Mouse (Mus musculus) layer of hippocampus, adult 2 months (tissue): ENCODE measurements around the gene Homez. TPM values are rescaled to one million over a fixed set of nuclear protein-coding genes. Genes with fewer than 3 reads are reported as not detected.

ENCODE experiments used
- DNase-seq, 2 experiments: peaks; one replicate each; pipeline ENCODE4 v3.0.0; 2022; ENCODE audit warnings: low spot score in 2 of 2
- H3K27ac ChIP-seq: fragments of 200-600 bp; 2 replicates; pipeline ENCODE4 v1.8.1; 2022
- H3K4me3 ChIP-seq: fragments of 200-600 bp; 2 replicates; pipeline ENCODE4 v1.8.1; 2022; ENCODE audit warnings: mild to moderate bottlenecking
- CTCF ChIP-seq: fragments of 200-600 bp; conservative IDR thresholded peaks from 2 replicates; pipeline ENCODE4 v1.8.1; 2022; ENCODE audit warnings: antibody characterized with exemption, mild to moderate bottlenecking, moderate library complexity
- total RNA-seq, 2 experiments: library from RNA; stranded (reverse); gene quantifications; 2 replicates each; pipeline ENCODE4 v1.2.3; 2021

The Homez gene
- total RNA-seq, 2 experiments from 2014 or later, result 22.0 to 22.2 TPM

DNA sequence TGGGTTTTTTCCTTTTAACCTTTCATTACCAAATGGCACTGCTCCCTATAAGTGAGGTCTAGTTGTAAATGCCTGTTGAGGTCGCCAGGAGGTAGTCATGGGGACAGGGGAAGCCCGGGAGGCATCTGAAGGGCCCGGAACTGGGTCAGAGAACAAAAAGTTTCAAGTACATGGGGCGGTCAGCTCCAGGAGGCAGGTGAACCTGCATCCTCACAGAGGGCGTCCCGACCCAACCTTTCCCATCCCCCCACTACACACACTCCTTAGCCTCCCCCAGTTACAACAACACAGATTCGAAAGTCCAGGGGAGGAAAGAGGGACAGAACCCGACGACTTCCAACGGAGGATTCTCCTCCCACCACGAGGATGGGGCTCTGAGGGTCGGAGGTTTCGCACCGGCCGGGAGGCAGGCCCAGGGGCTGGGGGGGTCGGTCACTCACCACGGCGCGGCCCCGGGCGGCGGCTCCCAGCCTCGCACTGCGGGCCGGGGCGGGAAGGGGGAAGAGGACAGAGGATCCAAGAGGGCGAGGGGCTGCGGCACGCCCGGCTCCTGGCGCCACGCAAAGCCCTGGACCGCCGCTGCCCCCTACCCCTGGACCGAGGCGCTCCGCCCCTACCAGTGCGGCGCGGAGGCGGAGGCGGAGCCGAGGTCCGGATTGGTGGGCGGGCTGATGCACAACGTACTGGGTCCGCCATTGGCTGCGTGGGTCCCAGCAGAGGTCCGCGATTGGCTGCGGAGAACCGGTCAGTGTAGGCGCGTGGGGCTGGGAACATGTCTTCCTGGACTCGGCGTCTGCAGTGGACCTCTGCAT is 7.1 kb downstream of the Homez start:
- peak overlapping the region; percentile 98 for H3K27ac ChIP-seq
- peak overlapping the region; percentile 67 for H3K4me3 ChIP-seq
- DNase-seq, result peak; percentile 87 to 92
- peak; percentile 28; the same call in 1 of the 2 replicates for TF ChIP-seq CTCF

DNA sequence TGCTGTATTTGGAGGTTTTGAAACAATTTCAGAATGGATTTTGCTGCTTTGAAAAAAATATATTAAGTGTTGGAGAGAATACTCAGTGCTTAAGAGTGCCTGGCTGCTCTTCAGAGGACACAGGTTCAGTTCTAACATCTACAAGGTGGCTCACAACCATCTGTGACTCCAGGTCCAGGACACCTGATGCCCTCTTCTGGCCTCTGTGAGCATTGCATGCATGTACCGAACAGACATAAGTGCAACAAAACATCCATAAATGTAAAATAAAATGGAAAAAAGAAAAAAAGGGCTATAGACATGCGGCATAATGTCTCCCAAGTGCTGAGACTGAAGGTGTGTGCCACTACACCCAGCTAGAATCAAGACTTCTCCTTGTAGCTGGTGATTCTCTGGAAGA is 10.2 kb downstream of the Homez start:
- peak; percentile 44 to 69 for DNase-seq
- H3K4me3 ChIP-seq, result no peak overlapping the region
- no peak overlapping the region for H3K27ac ChIP-seq
- peak; percentile 88 for TF ChIP-seq CTCF

DNA sequence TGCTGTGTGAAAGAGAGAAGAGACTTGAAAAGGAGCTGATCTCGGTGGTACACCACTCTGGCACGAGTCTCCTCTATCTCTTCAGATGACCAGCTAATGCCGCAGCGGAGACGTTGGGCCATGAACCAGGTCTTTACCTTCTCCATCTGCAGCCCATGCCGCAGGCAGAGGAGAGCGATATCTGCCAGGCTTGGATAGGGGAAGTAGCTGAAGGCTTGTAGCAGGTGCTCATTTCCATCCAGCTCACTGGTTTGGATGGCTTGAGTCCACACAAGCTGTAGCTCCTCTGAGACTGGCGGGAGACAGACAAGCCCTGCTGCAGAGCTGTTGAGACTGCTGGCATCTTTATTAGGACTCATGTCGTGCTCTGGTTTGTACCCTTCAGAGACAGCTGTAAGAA is 12.9 kb downstream of the Homez start:
- TF ChIP-seq CTCF, result no peak
- H3K4me3 ChIP-seq, result no peak overlapping the region
- H3K27ac ChIP-seq, result peak overlapping the region; percentile 61; the same call in 1 of the 2 replicates
- no peak for DNase-seq

DNA sequence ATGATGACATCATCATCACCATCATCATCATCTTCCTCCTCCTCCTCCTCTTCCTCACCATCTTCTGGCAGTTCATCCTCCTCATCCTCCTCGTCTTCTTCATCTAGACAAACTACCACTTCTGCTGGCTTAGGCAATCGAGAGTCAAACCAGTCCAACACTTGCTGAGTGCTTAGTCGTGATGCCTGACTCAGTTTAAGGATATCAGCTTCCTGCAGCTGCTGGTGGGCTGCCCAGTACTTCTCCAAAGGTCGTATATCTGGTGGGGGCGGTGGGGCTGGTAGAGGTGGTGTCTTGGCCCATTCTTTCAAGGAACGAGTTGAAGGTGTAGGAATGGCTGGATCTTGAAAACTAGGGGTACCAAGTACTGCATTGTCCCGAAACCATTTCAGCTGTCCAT is 14.1 kb downstream of the Homez start:
- DNase-seq, result no peak
- Histone ChIP-seq H3K4me3 (no peak overlapping the region), H3K27ac (no peak overlapping the region)
- TF ChIP-seq CTCF, result no peak

DNA sequence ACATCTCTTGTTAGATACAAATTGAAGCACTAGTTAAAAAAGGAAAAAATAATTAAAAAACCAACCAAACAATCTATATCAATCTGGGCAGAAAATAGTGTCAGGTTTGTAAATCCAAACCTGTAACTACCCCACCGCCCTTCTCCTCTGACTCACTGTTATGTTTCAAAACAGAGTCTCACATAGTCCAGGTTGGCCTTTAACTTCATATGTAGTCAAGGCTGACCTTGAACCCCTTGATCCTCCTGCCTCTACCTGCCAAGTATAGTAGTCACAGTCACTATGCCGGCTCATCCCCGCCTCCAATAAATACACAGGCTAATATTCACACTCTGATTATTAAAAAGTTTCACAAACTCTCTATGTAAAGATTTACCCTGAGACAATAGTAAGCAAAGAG is 15.0 kb downstream of the Homez start:
- Histone ChIP-seq H3K27ac (no peak overlapping the region), H3K4me3 (no peak overlapping the region)
- TF ChIP-seq CTCF, result no peak
- DNase-seq, result no peak

DNA sequence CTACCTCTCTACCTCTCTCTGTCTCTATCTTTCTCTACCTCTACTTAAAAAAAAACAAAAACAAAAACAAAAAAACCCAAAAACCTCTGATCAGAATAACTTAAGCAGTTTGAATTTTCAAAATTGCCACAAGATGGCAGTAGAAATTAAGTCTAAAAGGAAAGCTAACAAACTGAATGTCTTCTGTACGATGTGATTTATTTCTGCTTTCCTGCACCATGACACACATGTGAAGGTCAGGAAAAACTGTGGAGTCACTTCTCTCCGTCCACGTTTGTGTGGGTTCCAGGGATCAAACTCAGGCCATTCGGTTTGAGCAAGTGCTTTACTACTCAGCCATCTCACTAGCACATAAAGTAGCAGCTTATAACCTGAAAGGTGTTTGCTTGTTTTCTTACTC is 27.3 kb downstream of the Homez start:
- Histone ChIP-seq H3K4me3 (no peak overlapping the region), H3K27ac (no peak overlapping the region)
- peak; percentile 75 for TF ChIP-seq CTCF
- peak in 1 of 2 experiments; percentile 32 for DNase-seq

DNA sequence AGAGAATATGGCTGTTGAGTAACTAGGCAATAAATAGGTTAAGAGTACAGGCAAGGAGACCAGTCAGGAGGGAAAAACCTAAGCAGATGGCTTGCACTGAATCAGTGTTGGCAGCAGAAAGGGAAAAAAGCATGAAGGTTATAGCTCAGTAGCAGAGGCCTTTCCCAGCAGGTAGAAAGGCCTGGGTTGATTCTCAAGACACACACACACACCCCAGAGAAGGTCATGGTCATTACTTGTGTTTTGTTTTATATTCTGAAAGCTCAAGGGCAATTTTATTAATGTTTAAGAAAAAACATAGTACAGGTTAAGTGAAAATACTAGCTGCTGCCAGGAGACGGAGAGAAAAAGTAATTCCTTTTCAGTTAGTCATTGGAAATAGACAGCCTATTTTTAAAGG is 47.0 kb downstream of the Homez start:
- H3K27ac ChIP-seq, result no peak overlapping the region
- TF ChIP-seq CTCF, result no peak
- H3K4me3 ChIP-seq, result no peak overlapping the region
- DNase-seq, result no peak

DNA sequence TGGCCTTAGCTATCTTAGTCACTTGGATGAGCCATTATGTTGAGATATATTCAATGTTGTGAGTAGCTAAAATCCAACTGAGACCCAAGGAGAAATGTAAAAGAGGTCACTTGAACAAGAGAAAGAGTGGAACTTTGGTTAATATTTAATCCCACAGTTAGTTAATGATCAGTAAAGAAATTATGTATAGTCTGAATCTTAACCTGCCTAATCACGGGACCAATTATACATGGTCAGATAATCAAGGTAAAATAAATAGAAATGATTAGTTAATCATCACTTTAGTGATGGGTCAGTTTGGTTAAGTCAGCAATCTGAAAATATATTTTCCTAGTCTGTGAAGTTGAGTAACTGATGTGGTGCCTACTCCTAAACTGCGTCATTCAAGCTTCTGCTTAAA is 48.5 kb downstream of the Homez start:
- no peak overlapping the region for H3K27ac ChIP-seq
- no peak for TF ChIP-seq CTCF
- H3K4me3 ChIP-seq, result no peak overlapping the region
- no peak for DNase-seq

DNA sequence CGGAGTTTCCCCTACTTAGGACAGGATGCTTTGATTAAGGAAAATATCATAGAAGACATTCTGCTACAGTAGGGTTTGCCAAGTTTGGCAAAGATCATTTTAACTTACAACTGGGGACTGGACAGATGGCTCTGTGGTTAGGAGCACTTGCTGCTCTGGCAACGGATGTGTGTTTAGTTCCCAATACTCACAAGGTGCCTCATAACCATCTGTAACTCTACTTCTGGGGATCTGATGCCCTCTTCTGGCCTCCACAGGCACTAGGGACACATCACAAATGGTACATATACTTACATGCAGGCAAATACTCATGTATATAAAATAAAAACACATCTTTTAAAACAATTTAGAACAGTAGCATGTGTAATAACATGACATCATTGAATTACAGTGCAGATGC is 53.0 kb downstream of the Homez start:
- TF ChIP-seq CTCF, result peak; percentile 83
- H3K4me3 ChIP-seq, result no peak overlapping the region
- H3K27ac ChIP-seq, result no peak overlapping the region
- peak; percentile 39 to 49 for DNase-seq

DNA sequence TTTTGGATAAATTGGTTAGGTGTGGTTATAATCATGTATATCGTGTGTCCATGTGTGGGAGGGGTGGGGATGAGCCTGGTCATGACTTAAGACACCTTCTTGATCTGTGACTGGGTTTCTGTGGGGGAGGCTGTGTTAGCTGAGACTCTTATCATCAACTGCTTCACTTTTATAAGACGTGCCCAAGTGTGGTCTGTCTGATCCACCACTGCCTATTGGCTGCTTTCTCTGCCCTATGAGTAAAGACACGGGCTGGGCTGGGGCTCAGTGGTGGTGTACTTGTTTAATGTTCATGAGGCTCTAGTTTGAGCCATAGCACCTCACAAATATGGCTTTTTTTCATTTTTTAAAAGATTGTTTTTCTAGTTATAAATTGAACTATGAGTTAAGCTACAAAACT is 55.0 kb downstream of the Homez start:
- no peak for DNase-seq
- no peak for TF ChIP-seq CTCF
- no peak overlapping the region for H3K27ac ChIP-seq
- H3K4me3 ChIP-seq, result no peak overlapping the region

DNA sequence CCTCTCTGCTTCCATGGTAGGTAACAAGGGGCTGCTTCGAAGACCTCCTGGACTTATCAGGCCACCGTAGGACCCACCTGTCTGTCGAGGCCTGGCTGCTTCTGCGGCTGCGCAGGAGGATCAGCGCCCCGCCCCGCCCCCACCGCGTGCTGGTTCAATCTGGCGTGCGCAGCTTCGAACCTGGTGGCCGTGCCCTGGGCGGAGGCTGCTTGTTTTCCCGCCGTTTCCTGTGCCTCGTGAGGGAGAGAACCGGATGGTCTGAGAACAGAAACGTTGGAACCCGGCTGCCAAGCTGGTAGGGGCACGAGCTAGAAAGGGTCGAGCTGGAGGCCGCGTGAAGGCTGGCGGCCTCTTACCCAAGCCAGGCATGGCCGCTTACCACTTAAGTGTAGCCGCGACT is 56.8 kb downstream of the Homez start, which contains the start of gene Rnf212b:
TSS of gene Rnf212b (plus strand) at position 151 of the 400 bp plus-strand sequence.
- no peak for TF ChIP-seq CTCF
- Histone ChIP-seq H3K27ac (no peak within 1 kb of the TSS), H3K4me3 (no peak within 1 kb of the TSS)
- no peak for DNase-seq

DNA sequence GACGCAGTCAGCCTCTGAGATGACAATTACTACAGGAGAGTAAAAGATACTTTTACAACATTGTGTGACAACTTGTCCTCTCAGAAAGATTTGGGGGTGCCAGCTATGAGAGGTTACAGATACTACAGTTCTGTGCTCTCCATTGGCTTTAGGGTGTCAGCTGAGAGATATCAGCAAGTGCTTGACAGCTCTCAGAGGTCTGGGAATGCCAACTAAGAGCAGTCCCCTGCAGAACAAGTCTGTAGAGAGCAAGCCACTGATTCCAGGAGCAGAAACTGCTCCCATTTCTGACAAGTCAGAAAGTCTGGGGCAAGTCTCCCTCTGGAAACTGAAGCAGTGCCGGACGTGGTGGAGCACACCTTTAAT is 61.1 kb downstream of the Homez start:
- no peak overlapping the region for H3K27ac ChIP-seq
- H3K4me3 ChIP-seq, result no peak overlapping the region
- no peak for TF ChIP-seq CTCF
- DNase-seq, result no peak

DNA sequence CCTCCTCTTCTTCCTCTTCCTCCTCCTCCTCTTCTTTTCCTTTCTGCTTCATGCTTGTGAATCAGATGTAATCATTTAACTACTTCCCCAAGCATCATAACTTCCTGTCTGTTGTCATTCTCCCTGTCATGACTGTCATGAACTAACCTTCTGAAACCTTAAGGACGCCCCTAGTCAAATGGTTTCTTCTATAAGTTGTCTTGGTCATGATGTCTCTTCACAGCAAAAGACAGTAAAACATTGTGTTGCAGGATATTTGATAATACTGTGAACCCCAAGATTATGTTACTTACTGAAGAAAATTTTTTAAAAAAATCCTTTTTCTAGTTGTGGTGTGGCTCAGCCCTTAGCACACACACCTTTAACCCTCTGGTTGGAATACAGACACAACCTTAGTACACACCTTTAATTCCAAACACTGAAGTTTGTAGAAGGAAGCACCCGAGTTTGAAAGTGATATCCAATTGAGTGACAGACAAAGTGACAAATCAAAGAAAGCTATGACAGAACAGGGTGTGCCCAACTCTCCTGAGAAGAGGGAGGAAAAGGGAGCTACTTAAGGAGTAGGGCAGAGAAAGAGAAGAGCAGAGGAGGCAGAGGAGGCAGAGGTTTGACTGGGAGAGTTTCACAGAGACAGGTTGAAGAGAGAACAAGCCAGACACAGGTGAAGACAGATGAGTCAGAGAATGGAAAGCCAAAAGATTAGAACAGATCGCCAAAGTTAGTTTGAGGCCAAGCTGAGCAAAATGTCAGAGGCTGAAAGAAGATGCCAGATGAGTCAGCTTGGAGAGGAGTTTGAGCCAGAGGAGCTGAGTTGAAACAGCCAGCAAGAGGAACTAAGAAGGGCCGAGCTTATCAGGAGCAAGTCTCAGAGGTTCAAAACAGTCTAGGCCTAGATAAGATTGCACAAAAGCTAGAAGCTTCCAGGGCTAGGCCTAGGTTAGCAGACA is 61.8 kb downstream of the Homez start:
- H3K27ac ChIP-seq, result no peak overlapping the region
- DNase-seq, result no peak
- no peak for TF ChIP-seq CTCF
- no peak overlapping the region for H3K4me3 ChIP-seq
